Mouse (Mus musculus): Measurements from ENCODE around the gene Mndal. TPM values are rescaled to one million over a fixed set of nuclear protein-coding genes. Genes with fewer than 3 reads are reported as not detected.
"Not testable (repeated sequence)": the region's sequence is repeated elsewhere in the genome, so short reads cannot be mapped to it uniquely, and the experiment has no call there.

Gene Mndal
- polyA plus RNA-seq (2015; fragmentation: Nextera tagmentation; extraction: Ambion mirVana): 1.6 and 3.0 TPM in 2 replicates

- H3K27ac ChIP-seq; H3K4me3 ChIP-seq; H3K27me3 ChIP-seq; H3K9me3 ChIP-seq; ATAC-seq (ENCODE audit: borderline replicate concordance, extremely low read depth, low FRiP score, low TSS enrichment); H3K4me2 ChIP-seq; H3K9ac ChIP-seq; H3K36me3 ChIP-seq; H3K4me1 ChIP-seq: not testable (repeated sequence)
- WGBS: 48% methylated on average over 3 of the region's 3 CpGs
These were observed at the start of gene Mndal, which contains the start of gene Ifi203 for GRCm38 (mm10) chr1:173941924-173942779. Gene Mndal (minus strand): TSS chr1:173942491. Gene Ifi203 (minus strand): TSS chr1:173942672.

- not testable (repeated sequence) for H3K4me2 ChIP-seq; H3K27ac ChIP-seq; H3K4me1 ChIP-seq; ATAC-seq (ENCODE audit: borderline replicate concordance, extremely low read depth, low FRiP score, low TSS enrichment); H3K36me3 ChIP-seq; H3K4me3 ChIP-seq; H3K27me3 ChIP-seq; H3K9ac ChIP-seq; H3K9me3 ChIP-seq
- WGBS: 67% methylated on average over 6 of the region's 6 CpGs
These were observed 40.5 kb upstream of the Mndal start, which contains the start of gene Ifi202b for GRCm38 (mm10) chr1:173982694-173983305. Gene Ifi202b (minus strand): TSS chr1:173982744.

- H3K36me3 ChIP-seq; H3K27me3 ChIP-seq; H3K4me1 ChIP-seq; ATAC-seq (ENCODE audit: borderline replicate concordance, extremely low read depth, low FRiP score, low TSS enrichment); H3K27ac ChIP-seq; H3K9ac ChIP-seq; H3K4me2 ChIP-seq; H3K4me3 ChIP-seq; H3K9me3 ChIP-seq: not testable (repeated sequence)
- 9% methylated on average over 3 of the region's 3 CpGs for WGBS
These were observed 38.7 kb upstream of the Mndal start for GRCm38 (mm10) chr1:173981038-173981437.

DNA sequence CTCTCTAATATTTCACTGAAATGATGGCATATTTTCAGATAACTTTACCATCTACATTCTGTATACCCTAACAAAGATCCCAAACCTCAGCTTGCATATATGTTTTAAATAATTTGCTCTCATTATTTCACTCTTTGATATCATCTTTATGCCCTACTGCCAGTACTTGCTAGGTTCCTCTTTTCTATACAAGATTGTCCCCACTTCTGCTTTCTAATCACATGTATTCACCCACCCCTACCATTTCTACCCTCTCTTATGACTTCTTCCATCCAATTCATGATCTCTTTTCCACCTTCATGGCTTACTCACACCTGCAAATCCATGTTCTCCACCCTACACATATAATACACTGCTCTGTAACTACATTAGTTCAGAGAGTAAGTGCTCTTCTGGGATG is 35.3 kb upstream of the Mndal start:
- Histone ChIP-seq H3K4me3 (no peak overlapping the region), H3K27ac (no peak overlapping the region), H3K36me3 (no peaks in the 10 kb centered on the region), H3K9ac (no peak overlapping the region), H3K4me2 (no peak overlapping the region), H3K27me3 (no peaks in the 10 kb centered on the region), H3K9me3 (no peaks in the 10 kb centered on the region), H3K4me1 (no peaks in the 10 kb centered on the region)
- no peak for ATAC-seq (ENCODE audit: borderline replicate concordance, extremely low read depth, low FRiP score, low TSS enrichment)

- H3K9me3 ChIP-seq: no peaks in the 10 kb centered on the region
- H3K4me3 ChIP-seq: no peak overlapping the region
- no peaks in the 10 kb centered on the region for H3K36me3 ChIP-seq
- no peak for ATAC-seq (ENCODE audit: borderline replicate concordance, extremely low read depth, low FRiP score, low TSS enrichment)
- H3K4me1 ChIP-seq: no peaks in the 10 kb centered on the region
- H3K27ac ChIP-seq: no peak overlapping the region
- no peak overlapping the region for H3K9ac ChIP-seq
- no peaks in the 10 kb centered on the region for H3K27me3 ChIP-seq
- no peak overlapping the region for H3K4me2 ChIP-seq
These were observed 30.8 kb upstream of the Mndal start for GRCm38 (mm10) chr1:173973111-173973510.

GRCm38 (mm10) chr1:173961491-173961890 is 19.2 kb upstream of the Mndal start:
- H3K4me2 ChIP-seq; H3K4me1 ChIP-seq; H3K36me3 ChIP-seq; ATAC-seq (ENCODE audit: borderline replicate concordance, extremely low read depth, low FRiP score, low TSS enrichment); H3K9ac ChIP-seq; H3K27ac ChIP-seq; H3K9me3 ChIP-seq; H3K27me3 ChIP-seq; H3K4me3 ChIP-seq: not testable (repeated sequence)
- WGBS: 61% methylated on average over 1 of the region's 1 CpGs

GRCm38 (mm10) chr1:173959998-173960397 is 17.7 kb upstream of the Mndal start:
- not testable (repeated sequence) for H3K36me3 ChIP-seq; ATAC-seq (ENCODE audit: borderline replicate concordance, extremely low read depth, low FRiP score, low TSS enrichment); H3K4me2 ChIP-seq; H3K27me3 ChIP-seq; H3K9ac ChIP-seq; H3K9me3 ChIP-seq; H3K4me1 ChIP-seq; H3K4me3 ChIP-seq; H3K27ac ChIP-seq
- WGBS: 66% methylated on average over 3 of the region's 3 CpGs

DNA sequence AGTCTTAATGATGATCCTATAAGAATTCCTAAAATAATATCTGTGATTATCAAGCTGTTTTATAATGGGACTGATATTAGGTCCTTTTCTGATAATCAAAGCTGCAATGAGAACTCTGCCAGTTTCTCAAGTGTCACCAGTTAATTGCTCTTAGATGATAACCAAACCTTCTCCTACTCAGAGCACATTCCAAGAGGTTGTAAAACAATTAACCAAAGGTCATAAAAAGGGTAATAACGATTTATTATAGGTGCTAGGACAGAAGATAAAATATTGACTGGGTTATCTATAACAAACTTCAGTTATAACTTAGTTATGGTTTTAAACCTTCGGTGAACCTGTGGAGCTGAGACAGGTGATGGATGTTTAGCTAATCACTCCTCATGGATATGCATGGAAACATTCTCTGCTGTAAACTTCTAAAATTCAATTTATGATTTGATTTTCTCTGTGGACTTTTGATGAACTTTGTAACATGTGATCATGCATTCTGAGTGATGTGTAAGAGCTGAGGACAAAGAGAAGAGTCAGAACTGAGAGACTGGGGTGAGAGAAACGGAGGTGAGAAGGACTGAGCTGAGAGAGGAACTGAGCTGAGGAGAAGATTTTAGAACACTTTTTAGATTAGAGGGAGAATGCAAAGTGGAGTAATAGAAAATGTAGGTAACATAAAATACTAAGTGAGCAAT is 13.7 kb upstream of the Mndal start:
- H3K36me3 ChIP-seq; H3K4me1 ChIP-seq; H3K9ac ChIP-seq; H3K27ac ChIP-seq; ATAC-seq (ENCODE audit: borderline replicate concordance, extremely low read depth, low FRiP score, low TSS enrichment); H3K27me3 ChIP-seq; H3K4me2 ChIP-seq; H3K9me3 ChIP-seq; H3K4me3 ChIP-seq: not testable (repeated sequence)
- WGBS: 31% methylated on average over 3 of the region's 3 CpGs

DNA sequence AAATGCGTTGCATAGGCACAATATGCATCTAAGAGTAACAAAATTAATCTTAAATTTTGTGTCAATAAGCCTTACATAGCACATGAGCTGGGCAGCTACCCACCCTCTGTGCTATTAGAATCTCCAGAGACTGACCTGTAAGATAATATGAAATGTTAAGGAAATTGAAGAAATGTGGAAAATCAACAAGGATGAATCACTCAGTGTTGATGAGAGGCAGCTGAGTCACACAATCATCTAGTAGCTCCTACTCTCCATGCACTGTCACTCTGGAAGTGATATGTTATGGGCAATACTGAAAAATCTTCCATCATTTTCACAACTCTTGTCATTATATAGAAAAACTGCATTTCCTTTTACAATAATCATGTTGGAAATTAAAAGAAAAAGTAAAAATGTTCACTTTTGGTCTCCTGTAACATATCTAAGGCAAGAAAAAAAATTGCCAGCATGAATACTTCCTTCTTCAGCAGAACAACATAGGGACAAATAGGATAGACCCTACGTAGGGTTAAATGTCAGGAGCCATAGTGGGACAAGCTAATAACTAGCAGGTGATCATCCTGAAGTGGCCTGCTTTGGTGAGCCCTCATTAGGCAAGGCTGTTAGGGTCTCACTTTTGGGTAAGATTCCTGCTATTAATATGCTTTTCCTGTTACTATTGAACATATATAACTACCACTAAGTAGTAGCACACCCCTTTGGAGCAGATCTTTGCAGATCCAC is 12.9 kb upstream of the Mndal start:
- H3K27ac ChIP-seq: no peak overlapping the region
- no peak overlapping the region for H3K9ac ChIP-seq
- no peaks in the 10 kb centered on the region for H3K36me3 ChIP-seq
- H3K4me2 ChIP-seq: no peak overlapping the region
- no peaks in the 10 kb centered on the region for H3K27me3 ChIP-seq
- 70% methylated on average over 2 of the region's 2 CpGs for WGBS
- H3K4me1 ChIP-seq: no peaks in the 10 kb centered on the region
- H3K9me3 ChIP-seq: no peaks in the 10 kb centered on the region
- no peak overlapping the region for H3K4me3 ChIP-seq
- ATAC-seq (ENCODE audit: borderline replicate concordance, extremely low read depth, low FRiP score, low TSS enrichment): no peak

DNA sequence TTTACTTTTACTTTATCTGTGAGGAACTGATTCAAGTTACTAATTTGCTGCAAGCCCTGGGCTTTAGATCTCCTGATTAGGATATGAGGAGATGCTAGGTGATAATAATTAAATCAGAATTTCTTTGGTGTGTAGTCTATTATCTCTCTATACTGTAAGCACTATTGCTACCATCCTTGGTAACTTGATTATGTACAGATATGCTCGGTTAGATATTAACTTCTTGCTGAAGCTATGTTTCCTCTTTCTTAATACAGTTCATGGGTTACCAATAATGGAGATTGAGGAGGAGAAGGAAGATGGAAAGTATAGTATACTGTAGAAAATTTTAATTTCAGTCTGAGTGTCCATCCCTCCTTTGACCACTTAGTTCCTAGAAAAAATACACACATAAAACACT is 11.3 kb upstream of the Mndal start:
- H3K27me3 ChIP-seq: no peaks in the 10 kb centered on the region
- no peak overlapping the region for H3K4me3 ChIP-seq
- no peaks in the 10 kb centered on the region for H3K36me3 ChIP-seq
- 78% methylated on average over 1 of the region's 1 CpGs for WGBS
- no peak for ATAC-seq (ENCODE audit: borderline replicate concordance, extremely low read depth, low FRiP score, low TSS enrichment)
- H3K9me3 ChIP-seq: no peaks in the 10 kb centered on the region
- H3K9ac ChIP-seq: no peak overlapping the region
- H3K4me2 ChIP-seq: no peak overlapping the region
- no peak overlapping the region for H3K27ac ChIP-seq
- H3K4me1 ChIP-seq: no peaks in the 10 kb centered on the region

GRCm38 (mm10) chr1:173949044-173949443 is 6.8 kb upstream of the Mndal start:
- not testable (repeated sequence) for H3K27ac ChIP-seq; H3K36me3 ChIP-seq; H3K27me3 ChIP-seq; H3K9ac ChIP-seq; H3K9me3 ChIP-seq; H3K4me3 ChIP-seq; H3K4me2 ChIP-seq; H3K4me1 ChIP-seq; ATAC-seq (ENCODE audit: borderline replicate concordance, extremely low read depth, low FRiP score, low TSS enrichment)
- 80% methylated on average over 2 of the region's 2 CpGs for WGBS

DNA sequence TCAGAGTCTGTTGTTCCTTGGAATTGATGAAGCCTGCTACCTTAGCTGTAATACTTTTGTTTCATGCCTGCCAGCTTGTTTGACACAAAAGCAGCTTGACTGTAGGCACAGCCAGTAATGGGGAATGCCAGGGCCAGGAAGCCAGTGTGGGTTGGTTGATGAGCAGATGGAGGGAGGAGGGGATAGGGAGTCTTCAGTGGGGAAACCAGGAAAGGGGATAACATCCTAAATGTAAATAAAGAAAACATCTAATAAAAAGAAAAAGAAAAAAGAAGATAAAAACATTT is 432 bp upstream of the Mndal start:
- H3K27me3 ChIP-seq; H3K27ac ChIP-seq; H3K9ac ChIP-seq; H3K9me3 ChIP-seq; H3K4me1 ChIP-seq; H3K36me3 ChIP-seq; H3K4me2 ChIP-seq; ATAC-seq (ENCODE audit: borderline replicate concordance, extremely low read depth, low FRiP score, low TSS enrichment); H3K4me3 ChIP-seq: not testable (repeated sequence)

Data from lung, embryonic 15.5 days (tissue).